Mouse (Mus musculus) CH12F3 (cell line): ENCODE results near the gene Nhlh1.

ENCODE experiments used
- in situ Hi-C: fragments of 300-500 bp; cut with MboI; formaldehyde crosslinking; loops from 2 replicates; pipeline ENCODE4 v1.14.3; 2020; ENCODE audit warnings: low sequenced_read_pairs

Gene Nhlh1

GRCm38 (mm10) chr1:172053541-172054440 lies 3.6 kb downstream of the Nhlh1 start:
- in situ Hi-C loops, result no loop called here

DNA sequence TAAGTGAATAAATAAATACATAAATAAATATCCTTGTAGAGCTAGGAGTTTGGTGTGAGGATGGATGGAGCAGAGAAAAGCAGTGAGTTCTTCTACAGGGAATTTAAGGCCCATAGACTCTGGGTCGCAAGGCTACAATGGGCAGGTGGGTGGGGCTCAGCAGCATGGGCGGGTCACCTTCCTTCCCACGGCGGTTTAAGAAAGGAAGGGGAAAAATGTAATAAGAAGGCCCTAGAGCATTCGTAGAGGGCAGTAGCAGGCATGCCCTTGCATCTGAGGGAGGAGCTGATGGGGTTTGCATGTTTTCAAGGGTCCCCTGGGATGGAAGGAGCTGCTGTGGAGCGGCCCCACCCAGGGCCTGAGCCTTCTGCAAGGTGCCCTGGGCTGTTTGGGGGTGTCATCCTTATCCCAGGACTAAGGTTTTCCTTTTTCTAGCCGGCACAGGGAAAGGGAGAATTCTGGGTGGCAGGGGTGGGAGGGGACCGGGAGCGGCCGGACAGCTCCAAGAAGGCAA lies 4.5 kb downstream of the Nhlh1 start:
- in situ Hi-C loops, result no loop called here

DNA sequence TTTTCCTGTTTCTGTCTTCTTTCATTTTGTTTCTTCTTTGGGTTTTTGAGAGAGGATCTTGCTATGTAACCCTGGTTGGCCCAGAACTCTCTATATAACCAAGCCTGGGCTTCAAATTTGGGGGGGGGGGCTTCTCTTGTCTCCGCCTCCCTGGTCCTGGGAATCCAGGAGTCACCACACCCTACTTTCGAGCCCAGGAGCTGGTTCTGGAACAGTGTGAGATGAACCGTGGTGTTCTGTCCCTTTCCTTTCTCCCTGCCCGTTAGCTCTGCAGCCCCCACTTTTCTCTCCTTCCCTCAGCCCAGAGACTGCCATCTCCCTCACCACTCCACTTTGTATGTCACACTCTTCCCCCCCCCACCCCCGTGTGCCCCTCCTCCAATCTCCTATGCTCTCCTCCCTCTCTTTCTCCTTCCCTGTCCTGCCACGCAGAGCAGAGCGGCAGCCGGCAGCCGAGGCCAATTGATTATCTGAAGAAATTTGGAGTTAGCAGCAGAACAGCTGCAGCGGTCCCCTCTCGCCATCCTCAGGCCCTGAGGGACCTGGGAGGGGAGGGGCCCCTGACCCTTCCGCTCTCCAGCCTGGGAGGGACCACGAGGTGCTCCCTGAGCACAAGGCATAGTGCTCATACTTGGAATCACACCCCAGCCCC lies 8.1 kb downstream of the Nhlh1 start:
- in situ Hi-C loops, result no loop called here

DNA sequence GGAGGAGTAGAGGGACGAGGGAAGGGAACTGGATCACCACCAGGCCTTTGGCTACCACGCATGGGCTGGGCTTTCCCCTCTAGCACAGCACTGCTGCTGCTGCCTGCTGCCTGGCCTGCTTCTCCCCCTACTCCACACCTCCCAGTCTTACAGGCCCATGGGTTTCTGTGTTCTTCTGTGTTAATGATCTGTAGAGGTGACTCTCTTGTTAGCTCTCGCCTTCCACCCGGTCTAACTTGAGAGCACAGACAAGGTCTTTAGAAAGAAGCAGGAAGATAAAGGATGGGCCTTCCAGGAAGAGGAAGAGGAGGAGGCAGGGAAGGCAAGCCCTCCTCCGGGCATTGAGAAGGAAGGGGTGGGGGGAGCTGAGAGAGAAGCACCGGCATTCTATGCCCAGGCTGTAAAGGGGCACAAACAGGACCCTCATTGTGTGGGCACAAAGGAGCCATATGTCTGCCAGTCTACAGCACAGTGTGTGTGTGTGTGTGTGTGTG lies 9.1 kb downstream of the Nhlh1 start:
- in situ Hi-C loops, result no loop called here

DNA sequence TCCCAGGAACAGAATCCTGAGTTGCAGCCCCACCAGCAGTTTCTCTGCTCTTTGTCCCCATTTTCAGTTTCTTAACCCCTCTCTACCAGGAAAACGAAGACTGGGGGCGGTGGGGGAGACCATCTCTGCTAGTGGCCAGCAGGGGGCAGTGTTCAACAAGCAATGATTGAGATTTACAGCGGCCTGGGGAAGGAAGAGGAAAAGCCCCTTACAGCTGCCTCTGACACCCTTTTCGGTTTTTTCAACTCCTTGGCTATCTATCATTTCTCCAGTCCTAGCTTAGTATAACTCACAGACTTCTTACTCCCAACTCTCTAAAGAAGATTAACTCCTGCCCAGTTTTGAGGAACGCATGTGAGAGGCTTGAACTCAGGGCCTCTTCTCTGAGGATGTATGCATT lies 10.4 kb downstream of the Nhlh1 start:
- in situ Hi-C loops, result no loop called here

GRCm38 (mm10) chr1:172046410-172046809 lies 11.0 kb downstream of the Nhlh1 start:
- in situ Hi-C loops, result no loop called here

- in situ Hi-C loops, result no loop called here
These were observed 27.5 kb downstream of the Nhlh1 start for GRCm38 (mm10) chr1:172029914-172030313.

- in situ Hi-C loops, result no loop called here
These were observed 28.7 kb downstream of the Nhlh1 start, which contains the start of gene Vangl2 for GRCm38 (mm10) chr1:172028394-172029275. Vangl2 (minus strand) TSS chr1:172028444.

DNA sequence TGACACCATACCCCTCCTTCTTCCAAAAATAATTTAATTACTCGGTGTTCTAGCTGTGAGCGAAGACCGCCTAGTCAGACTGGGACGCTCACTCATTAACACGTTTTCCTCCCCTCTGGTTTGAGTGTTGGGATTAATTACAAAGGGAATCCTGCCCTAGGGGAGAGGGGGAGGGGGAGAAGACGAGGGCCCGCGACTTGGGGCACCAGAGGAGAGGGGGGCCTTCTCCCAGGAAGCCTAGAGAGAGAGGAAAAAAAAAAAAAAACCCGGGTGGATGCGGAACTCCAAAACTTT lies 29.6 kb downstream of the Nhlh1 start:
- in situ Hi-C loops, result no loop called here

- in situ Hi-C loops, result no loop called here
These were observed 30.2 kb downstream of the Nhlh1 start for GRCm38 (mm10) chr1:172027010-172027808.

DNA sequence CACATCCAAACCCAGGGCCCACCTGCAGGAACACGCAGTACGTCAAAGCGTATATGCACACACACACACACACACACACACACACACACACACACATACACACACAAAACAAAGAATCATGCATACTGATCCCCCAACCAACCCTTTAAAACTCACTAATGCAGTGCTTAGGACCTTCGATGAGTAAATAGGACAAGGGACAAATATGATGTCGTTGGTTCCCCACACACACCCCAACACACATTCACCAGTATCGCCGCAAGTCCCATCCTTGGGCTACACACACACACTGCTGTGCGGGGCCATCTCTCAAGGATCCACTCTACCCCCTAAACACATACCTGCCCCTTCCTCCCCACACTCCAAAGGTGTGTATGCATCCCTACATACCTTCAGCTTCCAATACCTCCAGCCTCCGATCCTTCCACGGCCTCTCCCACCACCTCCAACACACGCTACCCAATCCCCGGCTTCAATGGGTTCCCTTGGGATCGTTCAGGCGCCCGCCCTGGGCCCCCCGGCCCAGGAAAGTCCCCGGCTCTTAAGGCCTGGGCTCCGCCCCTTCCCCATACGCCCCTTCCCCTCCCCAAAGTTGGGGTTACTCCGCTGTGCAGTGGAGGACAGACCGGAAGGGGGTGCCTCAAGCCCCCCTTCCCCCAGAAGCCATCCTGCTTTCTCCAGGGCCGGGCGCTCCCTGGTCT lies 31.0 kb downstream of the Nhlh1 start:
- in situ Hi-C loops, result no loop called here

DNA sequence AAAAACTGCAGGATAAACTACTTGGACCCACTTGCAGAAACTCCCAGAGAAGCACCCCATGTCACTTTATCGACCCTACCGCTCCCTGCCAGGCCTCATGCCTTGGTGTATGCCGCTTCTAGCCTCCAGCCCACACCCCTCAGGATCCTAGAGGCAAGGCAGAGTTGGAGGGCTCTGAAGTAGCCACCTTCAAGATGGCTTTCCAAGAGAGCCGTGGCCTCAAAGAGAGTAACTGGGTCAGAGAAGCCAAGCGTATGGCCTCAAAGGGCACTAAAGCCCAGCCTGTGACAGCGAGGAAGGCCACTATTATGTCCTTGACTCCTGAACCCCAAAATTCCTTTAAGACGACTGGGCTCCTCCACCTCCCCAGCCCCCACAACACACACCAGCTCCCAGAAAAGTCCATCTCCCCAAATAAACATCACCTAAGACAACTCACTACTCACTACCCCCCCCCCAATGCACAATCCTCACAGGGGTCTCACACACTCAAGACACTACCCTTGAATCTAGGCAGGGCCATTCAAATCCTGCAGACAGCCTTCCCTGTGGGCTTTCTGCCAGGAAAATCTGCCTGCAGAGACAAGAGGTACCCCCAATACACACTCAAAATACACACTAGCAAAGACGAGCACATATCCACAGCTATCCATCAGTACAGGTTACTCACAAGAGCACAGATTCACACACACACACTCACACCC lies 32.0 kb downstream of the Nhlh1 start:
- in situ Hi-C loops, result no loop called here

- in situ Hi-C loops, result no loop called here
These were observed 33.1 kb downstream of the Nhlh1 start for GRCm38 (mm10) chr1:172024140-172024895.

DNA sequence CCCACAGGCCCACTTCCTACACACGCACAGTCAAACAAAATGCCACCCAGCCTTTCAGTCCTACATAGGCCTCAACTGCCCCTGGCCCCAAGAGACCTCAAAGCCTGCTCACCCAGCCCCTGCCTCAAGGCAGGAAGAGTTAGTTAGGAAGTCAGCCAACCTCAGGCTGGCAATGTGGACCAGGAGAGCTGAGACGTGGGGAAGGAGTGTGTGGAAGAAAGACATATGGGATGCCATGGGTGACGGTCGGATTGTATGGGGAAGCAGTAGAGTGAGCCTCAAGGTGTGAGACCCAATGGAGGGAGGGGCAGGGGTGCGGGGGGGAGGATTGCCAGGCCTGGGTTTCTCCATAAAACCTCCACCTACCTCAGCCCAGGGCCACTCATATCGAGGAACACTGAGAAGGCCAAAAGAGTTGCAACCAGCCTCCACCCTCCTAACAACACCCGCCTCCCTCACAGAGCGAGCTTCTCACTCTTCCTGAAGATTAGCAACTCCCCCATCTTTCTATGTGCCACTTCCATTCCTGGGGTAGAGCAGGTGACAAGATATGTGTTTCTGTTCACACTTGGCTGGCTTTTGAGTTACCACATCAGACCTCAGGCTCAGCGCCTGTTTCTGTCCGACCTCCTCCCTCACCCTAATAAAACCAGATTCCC lies 37.4 kb downstream of the Nhlh1 start:
- in situ Hi-C loops, result no loop called here

GRCm38 (mm10) chr1:172019339-172019738 lies 38.0 kb downstream of the Nhlh1 start:
- in situ Hi-C loops, result no loop called here

DNA sequence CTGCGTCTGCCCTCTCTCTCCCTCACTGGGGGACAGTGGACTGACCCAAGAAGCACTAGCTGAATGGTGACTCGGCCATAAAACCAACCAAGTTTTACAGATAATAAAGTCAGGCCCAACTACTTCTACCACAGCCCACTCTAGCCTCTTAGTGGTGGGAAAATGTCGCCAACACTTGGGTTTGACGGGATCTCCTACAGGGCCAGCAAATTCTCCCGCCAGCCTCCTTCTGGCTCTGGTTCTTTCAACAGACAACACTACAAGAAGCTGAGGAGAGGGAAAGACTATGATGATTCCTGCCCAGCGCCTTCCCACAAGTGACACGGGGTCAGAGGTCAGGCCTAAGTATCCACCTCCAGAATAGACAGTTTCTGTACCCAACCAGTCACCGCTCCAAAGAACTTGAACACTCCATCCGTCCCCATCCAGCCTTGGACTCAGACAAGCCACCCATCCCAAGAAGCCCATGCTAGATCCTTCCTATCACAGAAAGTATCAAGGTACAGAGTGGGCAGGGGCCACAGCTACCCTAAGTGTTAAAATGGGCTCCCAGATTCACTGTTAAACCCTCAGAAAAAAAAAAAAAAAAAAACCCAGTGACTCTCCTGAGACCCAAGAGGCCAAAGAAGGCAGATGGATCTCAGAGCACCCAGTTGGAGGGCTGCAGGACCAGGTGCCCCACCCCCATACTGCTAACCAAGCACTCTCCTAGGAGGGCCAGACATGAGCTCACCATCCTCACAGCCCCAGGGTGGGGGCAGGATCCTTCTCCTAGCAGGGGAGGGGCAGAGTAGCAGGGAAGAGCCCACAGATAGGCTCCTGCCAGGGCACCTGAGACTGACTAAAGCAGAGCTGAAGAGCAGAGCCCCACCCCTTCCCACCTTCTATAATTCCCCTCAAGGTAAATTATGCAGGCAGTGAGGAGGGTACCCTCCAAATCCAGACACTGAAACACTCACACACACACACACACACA lies 38.7 kb downstream of the Nhlh1 start:
- in situ Hi-C loops, result no loop called here
